Mouse (Mus musculus) urinary bladder, adult 2 months (tissue): ENCODE measurements around the gene Myo1f. TPM values are rescaled to one million over a fixed set of nuclear protein-coding genes. Genes with fewer than 3 reads are reported as not detected.

ENCODE experiments used
- DNase-seq: peaks from one replicate; pipeline ENCODE4 v3.0.0; 2022; ENCODE audit warnings: low spot score
- polyA plus RNA-seq: library from polyadenylated mRNA; depleted of rRNA; stranded (reverse); fragments of >200 nt; gene quantifications from 2 replicates; pipeline ENCODE4 v1.2.3, GENCODE M21; 2012; rRNA removed

The Myo1f gene
- polyA plus RNA-seq = 6.4 and 6.5 TPM in 2 replicates

- no peak for DNase-seq
Observed at GRCm38 (mm10) chr17:33555223-33555855, at the start of gene Myo1f. Myo1f (plus strand) TSS chr17:33555707.

GRCm38 (mm10) chr17:33508386-33508785 lies 47.1 kb upstream of the Myo1f start:
- DNase-seq = no peak

DNA sequence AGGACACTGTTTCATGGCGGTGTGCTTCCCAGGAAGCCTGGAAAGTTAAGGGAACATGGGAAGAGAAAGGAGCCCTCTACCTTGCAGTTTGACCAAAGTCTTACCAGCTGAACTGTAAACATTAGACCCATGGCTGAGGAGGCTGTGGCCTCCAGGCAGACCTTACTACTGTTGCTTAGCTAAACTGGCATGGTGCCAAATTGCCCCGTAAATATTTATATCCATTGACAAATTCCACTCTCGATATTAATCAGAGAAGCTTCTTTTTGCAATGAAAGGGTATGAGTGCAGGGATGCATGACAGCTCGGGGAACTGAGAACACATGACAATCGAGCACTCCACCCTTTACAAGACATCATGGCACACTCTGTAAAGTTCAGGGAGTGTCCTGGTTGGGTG lies 45.3 kb upstream of the Myo1f start:
- no peak for DNase-seq

- DNase-seq = no peak
Observed at GRCm38 (mm10) chr17:33512441-33513415, 42.8 kb upstream of the Myo1f start.

DNA sequence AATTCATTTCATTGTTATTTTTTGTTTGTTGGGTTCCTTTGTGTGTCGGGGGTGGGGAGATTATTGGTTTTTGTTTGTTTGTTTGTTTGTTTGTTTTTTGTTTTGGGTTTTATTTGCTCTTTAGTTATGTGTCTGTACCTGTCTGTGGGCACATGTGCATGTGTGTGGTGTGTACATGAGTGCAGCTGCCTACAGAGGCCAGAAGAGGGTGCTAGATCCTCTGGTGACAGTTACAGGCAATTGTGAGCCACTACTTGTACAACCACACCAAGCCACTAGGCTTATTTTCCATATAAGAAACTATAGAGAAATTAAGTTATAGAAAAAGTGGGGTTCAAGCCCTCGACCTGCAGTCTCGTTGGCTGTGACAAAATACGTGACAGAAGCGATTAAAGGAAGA lies 41.6 kb upstream of the Myo1f start:
- DNase-seq = no peak

DNA sequence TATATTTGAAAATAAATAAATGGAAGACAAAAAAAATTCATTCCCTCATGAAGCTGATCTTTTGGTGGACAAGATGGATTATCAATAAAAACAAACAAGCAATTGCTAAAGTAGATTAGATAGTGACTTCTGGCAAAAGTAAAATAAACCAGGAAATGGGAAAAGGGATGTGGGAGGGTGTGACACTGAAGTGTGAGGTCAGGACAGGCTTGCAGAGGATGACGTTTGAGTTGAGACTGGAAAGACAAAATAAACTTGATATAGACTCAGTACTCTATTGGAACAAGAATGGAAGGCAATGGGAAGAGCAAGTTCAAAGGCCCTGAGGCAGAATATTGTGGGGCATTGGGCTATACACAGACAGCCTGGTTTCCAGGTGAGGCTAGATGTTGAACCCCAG lies 35.1 kb upstream of the Myo1f start:
- no peak for DNase-seq

GRCm38 (mm10) chr17:33523431-33523917 lies 32.0 kb upstream of the Myo1f start:
- no peak for DNase-seq

GRCm38 (mm10) chr17:33523918-33524755 lies 31.4 kb upstream of the Myo1f start, which contains the start of gene Adamts10:
Adamts10 (plus strand) TSS chr17:33524204.
- DNase-seq = peak; percentile 47

GRCm38 (mm10) chr17:33524806-33525373 lies 30.6 kb upstream of the Myo1f start:
- DNase-seq = no peak

DNA sequence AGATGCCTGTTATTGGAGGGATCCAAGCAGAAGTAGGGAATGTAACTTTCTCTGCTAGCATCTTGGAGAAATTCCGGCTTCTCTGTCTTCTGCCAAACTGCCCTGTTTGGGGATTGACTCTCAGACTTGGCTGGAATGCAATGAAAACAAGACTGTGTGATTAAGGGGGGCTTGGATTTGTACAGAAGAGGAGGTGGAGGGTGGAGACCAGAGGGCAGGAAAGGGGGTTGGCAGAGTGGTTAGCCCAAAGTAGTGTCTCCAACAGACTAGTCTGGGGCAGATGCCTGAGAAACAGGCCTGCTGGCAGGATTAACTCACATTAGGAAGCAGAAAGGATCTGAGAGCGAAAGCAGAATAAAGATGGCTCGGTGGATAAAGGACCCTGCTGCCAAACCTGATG lies 29.0 kb upstream of the Myo1f start:
- DNase-seq = no peak

DNA sequence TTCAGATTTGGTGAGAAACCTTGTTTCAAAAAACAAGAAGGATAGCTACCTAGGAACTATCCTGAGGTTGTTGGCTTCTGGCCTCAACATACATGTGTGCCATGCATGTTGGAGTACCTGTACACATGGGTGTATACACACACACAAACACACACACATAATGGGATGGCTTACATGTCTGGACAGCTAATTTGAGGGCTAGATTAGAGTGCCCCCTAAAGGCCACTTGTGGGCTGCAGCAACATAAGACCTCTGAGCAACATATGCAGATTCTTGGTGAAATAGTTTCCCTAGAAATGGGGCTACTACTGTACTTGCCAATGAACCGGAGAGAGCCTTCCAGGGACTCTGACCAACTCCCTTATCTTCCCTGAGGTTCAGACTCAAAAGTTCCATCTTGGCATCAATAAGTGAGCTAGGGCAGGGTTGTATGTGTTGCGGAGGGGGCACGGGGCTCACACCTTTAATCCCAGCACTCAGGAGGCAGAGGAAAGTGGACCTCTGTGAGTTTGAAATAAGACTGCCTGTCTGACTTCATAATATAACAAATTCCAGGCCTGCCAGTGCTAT lies 16.3 kb upstream of the Myo1f start:
- no peak for DNase-seq

- DNase-seq = no peak
Observed at GRCm38 (mm10) chr17:33539878-33540277, 15.6 kb upstream of the Myo1f start.

DNA sequence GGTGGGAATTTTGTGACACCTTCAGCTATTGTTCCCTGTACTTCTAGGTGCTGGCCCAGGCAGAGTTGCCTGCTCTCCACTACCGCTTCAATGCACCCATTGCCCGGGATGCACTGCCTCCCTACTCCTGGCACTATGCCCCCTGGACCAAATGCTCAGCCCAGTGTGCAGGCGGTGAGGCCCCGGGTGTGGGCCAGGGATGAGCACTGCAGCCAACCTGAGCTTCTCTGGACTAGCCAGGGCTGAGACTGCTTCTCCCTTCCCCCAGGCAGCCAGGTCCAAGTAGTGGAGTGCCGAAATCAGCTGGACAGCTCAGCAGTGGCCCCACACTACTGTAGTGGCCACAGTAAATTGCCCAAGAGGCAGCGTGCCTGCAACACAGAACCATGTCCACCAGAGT lies 6.3 kb upstream of the Myo1f start:
- DNase-seq = no peak

DNA sequence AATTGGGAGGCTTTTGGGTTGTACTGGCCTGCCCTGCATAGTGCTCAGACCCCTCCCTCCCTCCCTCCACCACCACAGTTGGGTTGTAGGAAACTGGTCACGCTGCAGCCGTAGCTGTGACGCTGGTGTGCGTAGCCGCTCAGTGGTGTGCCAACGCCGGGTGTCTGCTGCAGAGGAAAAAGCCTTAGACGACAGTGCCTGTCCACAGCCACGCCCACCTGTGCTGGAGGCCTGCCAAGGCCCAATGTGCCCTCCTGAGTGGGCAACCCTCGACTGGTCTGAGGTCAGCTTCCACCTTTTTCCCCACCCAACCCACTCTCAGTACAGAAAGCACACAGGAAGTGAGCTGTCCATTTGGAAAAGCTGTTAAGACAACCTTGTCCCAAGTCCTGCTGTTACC lies 5.1 kb upstream of the Myo1f start:
- DNase-seq = no peak

GRCm38 (mm10) chr17:33552113-33552512 lies 3.4 kb upstream of the Myo1f start:
- no peak for DNase-seq

DNA sequence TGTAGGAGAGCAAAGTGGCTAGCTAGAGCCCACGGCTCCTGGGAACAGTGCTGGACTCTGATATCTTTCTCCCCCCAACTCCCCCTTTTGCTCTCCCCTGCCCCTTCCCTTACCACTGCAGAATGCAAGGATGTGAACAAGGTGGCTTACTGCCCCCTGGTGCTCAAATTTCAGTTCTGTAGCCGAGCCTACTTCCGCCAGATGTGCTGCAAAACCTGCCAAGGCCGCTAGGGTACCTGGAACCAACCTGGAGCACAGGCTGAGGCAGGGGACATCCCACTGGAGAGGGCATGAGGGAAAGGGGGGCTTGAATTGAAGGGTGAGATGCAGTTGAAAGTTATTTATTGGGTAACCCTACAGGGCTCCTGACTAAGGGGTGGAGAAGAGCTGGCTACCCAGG lies 2.5 kb upstream of the Myo1f start:
- DNase-seq = no peak

DNA sequence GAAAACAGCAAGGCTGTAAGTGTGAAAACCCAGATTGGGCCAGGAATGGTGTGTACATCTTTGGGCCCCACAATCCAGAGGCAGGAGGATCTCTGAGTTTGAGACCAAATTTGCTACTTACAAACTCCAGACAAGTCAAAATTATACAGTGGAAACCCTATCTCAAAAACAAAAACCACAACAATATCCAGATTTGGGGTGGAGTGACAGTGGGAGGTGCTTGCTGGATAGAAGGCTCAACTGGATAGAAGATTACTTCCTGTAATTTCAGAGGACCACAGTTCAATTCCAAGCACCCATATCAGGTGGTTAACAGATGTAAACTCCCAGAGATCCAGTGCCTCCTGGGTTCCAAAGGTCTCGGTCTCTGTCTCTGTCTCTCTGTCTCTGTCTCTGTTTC lies 971 bp upstream of the Myo1f start:
- no peak for DNase-seq

- DNase-seq = no peak
Observed at GRCm38 (mm10) chr17:33557922-33558321, 2.4 kb downstream of the Myo1f start.

- DNase-seq = no peak
Observed at GRCm38 (mm10) chr17:33563527-33564076, 8.1 kb downstream of the Myo1f start.

- no peak for DNase-seq
Observed at GRCm38 (mm10) chr17:33564599-33564998, 9.1 kb downstream of the Myo1f start.

GRCm38 (mm10) chr17:33566182-33566581 lies 10.7 kb downstream of the Myo1f start:
- DNase-seq = no peak
